Mouse (Mus musculus) adrenal gland, adult 2 months (tissue): ENCODE data around the gene Batf. TPM values are rescaled to one million over a fixed set of nuclear protein-coding genes. Genes with fewer than 3 reads are reported as not detected.

Source experiments
- DNase-seq: peaks from one replicate; pipeline ENCODE4 v3.0.0; 2021
- microRNA-seq, 2 experiments: library from miRNA; unstranded; fragments of <30 nt; microRNA quantifications; one replicate each; pipeline ENCODE4 v1.2.0; 2021
- polyA plus RNA-seq: library from polyadenylated mRNA; depleted of rRNA; stranded (reverse); fragments of >200 nt; gene quantifications from 2 replicates; pipeline ENCODE4 v1.2.3, GENCODE M21; 2012; rRNA removed
- total RNA-seq, 2 experiments: library from RNA; stranded (reverse); gene quantifications; 2 replicates each; pipeline ENCODE4 v1.2.3; 2021

The Batf gene
- total and polyA plus RNA-seq, 3 experiments = 0.41 to 0.81 (median 0.44) TPM

DNA sequence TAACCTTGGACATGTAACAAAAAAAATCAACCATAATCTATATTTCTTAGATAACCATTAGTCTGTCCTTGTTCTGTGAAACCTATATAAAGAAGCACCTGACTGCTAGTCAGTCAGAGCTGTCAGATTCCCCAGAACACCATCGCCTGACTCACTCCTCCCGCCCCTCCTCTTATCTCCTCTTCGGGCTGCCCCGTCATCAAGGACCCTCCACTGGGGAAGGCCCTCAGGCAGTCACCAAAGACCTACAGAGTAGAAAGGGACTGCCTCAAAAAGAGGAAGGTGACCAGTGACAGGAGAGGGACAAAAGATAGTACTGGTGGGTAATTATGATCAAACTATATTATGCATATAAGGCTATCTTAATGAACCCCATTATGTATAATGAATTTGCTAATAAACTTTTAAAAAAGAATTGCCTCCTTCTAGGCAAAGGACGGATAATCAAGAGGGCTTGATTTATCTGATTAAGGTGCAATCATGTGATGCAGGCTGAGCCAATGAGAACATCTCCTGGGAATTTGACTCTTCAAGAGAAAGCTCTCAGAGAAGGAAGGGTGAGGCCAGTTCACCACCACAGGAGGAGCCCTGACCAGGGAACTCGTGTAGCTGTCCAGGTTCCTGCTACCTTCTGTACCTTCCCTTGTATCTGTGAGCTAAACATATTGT lies 40.4 kb downstream of the Batf start:
- DNase-seq = no peak

DNA sequence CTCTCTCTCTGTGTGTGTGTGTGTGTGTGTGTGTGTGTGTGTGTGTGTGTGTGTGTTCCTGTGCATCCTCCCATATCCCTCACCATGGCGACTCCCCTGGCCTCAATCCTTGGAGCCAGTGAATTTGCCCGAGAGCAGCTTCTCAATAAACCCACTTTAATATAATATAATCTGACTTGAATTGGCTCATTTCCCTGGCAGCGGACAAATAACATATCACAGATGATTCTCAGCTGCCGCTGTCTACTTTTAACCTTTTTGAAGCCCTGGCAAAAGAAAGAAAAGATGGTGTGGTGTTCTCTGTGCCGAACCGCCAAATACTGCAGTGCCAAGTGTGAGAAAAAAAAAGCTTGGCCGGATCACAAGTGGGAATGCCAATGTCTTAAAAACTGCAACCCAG lies 41.7 kb downstream of the Batf start:
- DNase-seq = no peak

DNA sequence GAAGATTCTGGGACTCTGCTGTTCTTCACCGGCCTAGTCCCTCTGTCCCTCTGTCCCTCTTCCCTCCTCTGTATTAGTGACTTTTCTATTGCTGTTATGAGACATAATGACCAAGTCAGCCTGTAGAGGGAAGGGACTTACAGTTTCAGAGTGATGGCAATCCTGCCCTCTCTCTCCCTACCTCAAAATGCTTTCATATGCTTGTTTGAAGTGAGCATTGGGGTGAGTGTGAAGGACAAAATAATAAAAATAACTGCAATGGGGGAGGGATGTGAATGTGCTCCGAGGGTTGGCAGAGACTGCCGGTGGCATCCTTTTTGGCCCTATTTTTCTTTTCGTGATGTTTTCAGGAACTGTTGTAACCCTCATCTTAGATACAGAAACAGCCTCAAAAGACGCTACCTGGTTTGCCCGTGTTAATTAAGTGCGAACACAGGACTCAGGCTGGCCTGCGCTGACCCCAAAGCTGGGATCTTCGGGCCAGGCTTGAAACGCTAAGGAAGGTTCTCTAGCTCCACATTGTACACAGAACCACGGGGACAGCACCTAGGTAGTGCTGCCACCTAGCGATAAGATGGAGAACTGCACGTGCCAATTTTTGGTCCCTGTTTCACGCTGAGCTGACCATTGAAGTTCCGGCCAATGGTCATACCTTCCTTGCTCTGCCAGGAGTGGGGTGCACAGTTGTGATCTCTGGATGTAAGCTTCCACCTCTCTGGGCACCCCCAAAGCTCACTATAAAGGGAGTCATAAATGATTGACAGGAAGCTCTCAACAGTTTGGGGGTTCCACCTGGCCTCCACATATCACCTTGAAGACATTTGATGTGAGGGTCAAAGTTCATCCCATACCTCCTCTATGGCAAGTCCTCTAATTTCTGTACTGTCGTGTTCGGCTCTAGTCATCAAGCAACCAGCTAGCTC lies 42.8 kb downstream of the Batf start:
- peak; percentile 72 for DNase-seq

DNA sequence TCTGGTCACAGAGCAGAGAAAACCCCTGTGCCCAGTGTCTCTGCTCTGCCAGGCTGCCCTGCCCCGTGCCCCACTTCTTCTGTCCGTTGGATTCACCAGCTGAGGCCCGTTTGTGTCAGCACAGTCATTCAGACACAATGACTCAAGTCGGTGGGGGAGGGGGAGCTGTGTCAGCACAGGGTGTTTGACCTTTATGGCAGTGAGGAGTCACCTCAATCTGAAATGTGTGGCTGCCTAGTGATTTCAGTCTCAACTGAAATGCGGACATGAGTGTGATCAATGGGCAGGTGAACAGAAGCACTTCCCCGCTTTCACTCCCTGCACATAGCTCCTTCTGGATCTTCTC lies 43.4 kb downstream of the Batf start:
- peak; percentile 93 for DNase-seq

DNA sequence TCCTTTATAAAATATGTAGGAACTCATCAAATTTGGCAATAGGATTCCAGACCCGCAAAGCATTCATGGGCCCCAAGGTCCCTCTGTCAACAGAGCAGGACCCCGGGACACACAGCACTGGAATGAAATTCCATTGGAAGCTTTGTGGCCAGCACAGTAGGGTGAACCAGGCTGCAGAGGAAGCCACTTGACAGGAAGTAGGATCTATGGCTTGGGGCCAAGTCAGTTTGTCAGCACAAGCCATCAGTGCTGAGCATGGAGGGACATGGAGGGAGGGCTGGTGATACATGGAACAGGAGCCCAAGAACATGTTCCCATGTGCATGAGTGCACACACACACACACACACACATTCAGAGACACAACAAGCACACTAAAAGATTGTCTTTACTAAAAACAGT lies 49.7 kb downstream of the Batf start:
- DNase-seq = peak; percentile 17

DNA sequence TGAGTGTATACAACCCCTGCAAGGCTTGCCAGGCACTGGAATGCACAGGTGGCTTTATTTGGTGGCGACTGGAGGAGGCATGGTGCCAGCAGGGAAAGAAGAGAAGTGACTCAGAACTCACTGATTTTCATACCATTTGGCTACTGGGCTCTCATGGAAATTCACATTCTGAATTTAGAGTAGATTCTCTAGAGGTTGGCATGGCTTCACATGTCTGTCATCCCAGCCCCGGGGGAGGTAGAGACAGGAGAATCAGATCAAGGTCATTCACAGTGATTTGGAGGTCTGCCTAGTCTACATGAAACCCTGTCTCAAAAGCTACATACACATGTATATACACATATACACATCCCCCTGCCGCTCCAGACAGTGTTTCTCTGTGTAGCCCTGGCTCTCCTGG lies 50.5 kb downstream of the Batf start:
- DNase-seq = peak; percentile 13

DNA sequence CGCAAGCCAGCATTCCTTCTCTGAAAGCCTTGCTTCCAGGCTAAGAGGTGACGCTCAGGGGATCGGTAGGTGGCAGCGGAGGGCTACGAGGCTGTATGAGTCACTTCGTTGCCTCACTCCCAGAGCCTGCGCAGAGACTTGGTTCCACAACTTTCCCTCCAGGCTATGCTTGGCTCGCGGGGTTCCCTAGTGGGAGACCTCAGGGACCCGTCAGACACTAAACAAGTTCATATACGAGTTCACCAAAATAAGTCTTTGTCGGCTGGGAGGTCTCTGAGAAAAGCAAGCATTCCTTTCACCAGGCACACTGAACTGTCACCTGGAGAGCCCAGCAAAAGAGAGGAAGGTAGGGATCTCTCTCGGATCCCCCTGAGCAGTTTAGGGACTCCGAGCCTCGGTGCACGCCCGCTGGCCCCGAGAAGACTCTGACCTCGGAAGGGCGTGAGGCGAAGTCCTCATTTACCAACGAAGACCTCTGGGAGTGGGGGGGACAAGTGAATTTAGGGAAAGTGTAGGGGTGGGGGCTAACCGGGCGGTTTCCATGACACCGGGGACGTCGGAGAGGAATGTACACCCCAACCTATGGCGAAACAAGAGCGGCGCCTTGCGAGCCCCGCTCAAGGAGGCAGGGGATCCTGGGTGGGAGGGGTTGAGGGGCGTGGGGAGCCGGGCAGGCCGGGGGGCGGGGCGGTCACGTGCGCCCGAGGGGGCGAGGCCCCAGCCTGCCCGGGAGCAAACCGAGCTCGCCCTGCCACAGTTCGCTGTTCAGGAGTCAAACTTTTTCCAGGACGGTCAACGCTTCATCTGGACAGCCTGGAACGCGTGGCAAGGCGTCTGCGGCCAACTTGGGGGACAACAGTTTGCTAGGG lies 59.6 kb downstream of the Batf start, which contains the start of gene Flvcr2:
Gene Flvcr2, plus strand, starts transcription at position 713 of the 869 bp plus-strand sequence.
- peak; percentile 90 for DNase-seq

DNA sequence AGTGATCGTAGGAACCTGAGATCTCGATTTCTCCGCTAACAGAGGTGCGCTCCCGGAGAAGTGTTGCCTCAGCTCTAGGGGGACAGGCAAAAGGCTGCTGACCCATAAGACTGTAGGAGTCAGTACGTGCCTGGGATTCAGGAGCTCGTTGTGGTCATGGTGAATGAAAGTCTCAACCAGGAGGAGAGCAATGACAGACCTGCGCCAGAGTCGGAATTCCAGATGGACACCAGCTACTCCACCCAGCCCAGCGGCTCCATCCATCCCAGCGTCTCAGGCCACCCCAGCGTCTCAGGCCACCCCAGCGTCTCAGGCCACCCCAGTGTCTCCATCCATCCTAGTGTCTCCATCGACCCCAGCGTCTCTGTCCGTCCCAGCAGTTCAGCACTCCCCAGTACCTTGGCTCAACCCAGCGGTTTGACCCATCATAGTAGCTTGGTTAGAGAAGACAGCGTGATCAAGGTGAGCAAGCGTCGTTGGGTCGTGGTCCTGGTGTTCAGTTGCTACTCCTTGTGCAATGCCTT lies 60.3 kb downstream of the Batf start:
- no peak for DNase-seq

DNA sequence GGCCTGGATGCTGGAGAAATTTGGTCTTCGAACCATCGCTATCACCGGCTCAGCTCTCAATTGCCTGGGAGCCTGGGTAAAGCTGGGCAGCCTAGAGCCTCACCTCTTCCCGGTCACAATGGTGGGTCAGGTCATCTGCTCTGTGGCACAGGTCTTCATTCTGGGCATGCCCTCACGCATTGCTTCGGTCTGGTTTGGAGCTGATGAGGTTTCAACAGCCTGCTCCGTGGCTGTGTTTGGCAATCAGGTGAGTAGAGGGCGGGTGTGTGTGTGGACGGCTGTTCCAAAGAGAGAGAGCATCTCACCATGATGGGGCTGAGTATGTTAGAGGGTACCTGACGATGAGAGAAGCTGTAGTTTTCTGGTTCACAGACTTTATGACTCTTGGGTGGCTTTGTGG lies 60.9 kb downstream of the Batf start:
- no peak for DNase-seq

DNA sequence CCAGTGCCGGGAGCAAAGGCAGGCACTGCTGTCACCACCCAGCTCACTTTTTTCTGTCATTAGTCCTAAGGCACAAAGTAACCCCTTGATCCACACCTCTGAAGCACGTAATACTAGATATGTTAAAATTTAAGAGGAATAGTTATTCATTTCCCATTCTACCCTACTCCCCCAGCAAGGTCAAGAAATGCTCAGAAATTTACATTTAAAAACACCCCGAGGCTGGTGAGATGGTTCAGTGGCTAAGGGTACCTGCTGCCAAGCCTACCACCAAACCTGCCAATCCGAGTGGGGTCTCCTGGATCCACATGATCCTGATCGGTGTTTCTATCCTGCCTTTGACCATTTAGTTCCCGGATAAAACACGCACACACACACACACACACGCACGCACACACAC lies 63.4 kb downstream of the Batf start:
- no peak for DNase-seq

DNA sequence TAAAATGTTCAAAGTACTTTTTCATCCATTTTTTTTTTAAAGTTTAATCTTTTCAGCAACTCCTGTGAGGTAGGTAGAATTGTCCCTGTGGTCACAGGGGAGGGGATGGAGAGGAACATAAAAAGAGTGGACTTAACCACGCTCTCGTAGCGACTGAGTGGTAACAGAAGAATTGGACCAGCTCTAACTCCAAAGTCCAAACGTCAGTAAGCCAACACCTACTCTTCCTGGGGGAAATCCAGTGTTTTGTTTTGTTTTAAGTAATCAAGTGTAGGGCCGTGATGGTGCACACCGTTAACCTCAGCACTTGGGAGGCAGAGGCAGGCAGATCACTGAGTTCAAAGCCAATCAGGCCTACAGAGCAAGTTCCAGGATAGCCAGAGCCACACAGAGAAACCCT lies 65.6 kb downstream of the Batf start:
- DNase-seq = no peak

DNA sequence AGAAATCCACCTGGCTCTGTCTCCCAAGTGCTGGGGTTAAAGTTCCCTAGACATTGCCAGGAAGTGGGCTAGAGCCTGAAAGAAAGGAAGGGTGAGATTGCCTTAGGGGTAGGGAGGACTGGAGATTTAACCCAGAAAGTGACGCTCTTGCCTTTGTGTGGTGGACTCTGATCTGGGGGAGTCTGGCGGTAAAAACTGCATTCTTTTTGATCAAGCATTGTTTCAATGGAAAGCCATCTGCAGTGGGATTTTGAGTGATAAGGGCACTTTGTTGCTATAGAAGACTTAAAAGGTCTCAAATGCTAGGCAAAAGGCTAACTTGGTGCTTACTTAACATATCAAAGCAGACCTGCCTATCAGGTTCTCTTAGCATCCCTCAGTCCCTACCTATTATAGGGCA lies 66.8 kb downstream of the Batf start:
- DNase-seq = no peak

DNA sequence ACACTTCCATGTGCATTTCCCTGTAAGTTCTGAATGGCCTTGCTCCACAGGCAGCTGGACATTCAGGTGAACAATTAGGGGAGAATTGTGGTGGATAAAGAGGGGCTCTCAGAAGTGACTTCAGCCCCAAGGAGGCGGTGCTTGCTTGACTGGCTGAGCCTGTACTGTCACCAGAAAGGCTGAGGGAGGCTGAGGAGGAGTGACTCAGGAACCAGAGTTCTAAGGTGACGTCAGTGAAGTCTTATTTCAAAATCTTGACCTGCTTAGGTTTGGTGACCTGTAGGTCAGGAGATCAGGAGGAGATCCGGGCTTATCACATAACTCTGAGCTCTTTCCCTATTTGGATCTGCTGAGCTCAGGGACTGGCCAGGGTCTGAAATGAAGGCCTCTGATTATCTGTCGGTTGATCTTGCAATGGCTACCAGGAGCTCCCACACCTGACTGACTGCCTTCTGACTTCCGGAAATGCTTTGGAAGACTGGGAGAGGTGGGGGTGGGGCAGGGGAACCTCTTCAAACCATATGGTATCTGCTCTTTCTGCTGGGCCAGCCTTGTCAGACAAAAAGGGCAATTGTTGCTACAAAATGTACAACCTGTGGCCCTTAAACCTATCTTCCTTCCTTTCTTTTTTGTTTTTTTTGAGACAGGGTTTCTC lies 68.3 kb downstream of the Batf start:
- DNase-seq = no peak

DNA sequence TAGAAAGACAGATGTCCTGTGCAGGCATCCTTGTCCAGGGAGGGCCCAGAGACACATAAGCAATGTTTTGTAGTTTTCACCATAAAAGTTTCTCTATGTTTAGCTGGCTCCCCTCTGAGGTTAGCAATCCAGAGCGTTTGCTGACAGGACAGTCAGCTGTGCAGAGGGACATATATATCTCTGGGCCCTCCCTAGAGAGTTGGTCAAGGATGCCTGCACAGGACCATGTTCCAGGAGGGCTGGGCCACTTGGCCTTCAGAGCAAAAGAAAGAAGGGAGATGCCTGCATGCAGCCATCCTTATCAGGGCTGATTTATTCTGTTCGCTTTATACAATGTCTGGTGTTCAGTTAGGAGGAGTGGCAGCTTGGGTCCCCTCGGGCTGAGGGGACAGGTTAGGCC lies 70.0 kb downstream of the Batf start:
- DNase-seq = no peak

DNA sequence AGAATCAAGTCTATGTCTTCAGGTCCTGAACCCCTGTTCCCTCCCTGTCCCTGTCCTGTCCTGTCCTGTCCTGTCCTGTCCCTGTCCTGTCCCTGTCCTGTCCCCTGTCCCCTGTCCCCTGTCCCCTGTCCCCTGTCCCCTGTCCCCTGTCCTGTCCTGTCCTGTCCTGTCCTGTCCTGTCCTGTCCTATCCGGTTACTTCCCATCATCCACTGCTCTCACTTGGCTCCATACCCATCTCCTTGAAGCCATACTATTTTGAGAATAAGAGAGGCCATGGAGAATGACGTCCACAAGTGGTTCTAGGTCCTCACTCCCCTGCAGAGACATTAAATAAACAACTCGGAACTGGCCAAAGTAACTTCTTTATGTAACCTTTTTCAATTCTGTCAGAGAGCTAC lies 70.6 kb downstream of the Batf start:
- DNase-seq = no peak

Small RNA genes within 50 kb of the gene (microRNA-seq; reads per million reads assigned to microRNA genes)
- gene Gm47285 = 0.41 to 1.1 reads per million in 2 experiments

Other genes with a start within 250 kb of the Batf start
- 10 to 100 TPM in 1 of 2 experiments, 1 to 10 TPM in 1; 3.1 to 16.7 TPM for gene Fos, start 212.8 kb upstream of the Batf start, total RNA-seq
- 3.9 and 4.9 TPM in 2 replicates for gene Fos, start 212.8 kb upstream of the Batf start, polyA plus RNA-seq
- gene Jdp2, start 87.6 kb upstream of the Batf start, total RNA-seq = 10 to 100 TPM; 17.6 to 22.1 TPM
- 16.3 and 16.9 TPM in 2 replicates for gene Jdp2, start 87.6 kb upstream of the Batf start, polyA plus RNA-seq
- gene Flvcr2, start 59.9 kb downstream of the Batf start, total RNA-seq = 1 to 10 TPM; 3.7 to 5.2 TPM
- 2.3 and 2.4 TPM in 2 replicates for gene Flvcr2, start 59.9 kb downstream of the Batf start, polyA plus RNA-seq
- 10 to 100 TPM; 34.9 to 38.2 TPM for gene Erg28, start 137.9 kb downstream of the Batf start, total RNA-seq
- 18.6 and 21.2 TPM in 2 replicates for gene Erg28, start 137.9 kb downstream of the Batf start, polyA plus RNA-seq
- gene Ttll5, start 138.0 kb downstream of the Batf start, total RNA-seq = 10 to 100 TPM; 26.1 to 27.4 TPM
- gene Ttll5, start 138.0 kb downstream of the Batf start, polyA plus RNA-seq = 10.9 and 12.5 TPM in 2 replicates